Mouse (Mus musculus): Measurements from ENCODE around the gene Swt1. TPM values are rescaled to one million over a fixed set of nuclear protein-coding genes. Genes with fewer than 3 reads are reported as not detected.

Swt1 gene
- polyA plus RNA-seq, 2 experiments = 21.1 to 27.8 TPM

- H3K9me3 ChIP-seq (ENCODE audit: control insufficient read depth, low read length) = no peaks in the 10 kb centered on the region
- H3K4me2 ChIP-seq (replicated peaks; ENCODE audit: low read depth, low read length, severe bottlenecking) = no peak overlapping the region
- TF ChIP-seq POLR2A (IDR thresholded peaks at IDR 0.05; ENCODE audit: borderline replicate concordance, extremely low read depth, insufficient read depth, insufficient read length) = no peak
- DNase-seq (ENCODE audit: low spot score) = no peak
- no peak overlapping the region for H3K27ac ChIP-seq (replicated peaks; ENCODE audit: low read depth, low read length)
- no peak overlapping the region for H3K4me3 ChIP-seq (replicated peaks; ENCODE audit: low read length)
- no peaks in the 10 kb centered on the region for H3K4me1 ChIP-seq (ENCODE audit: control insufficient read depth, insufficient read depth, low read length)
- 87% methylated on average over 9 of the region's 9 CpGs for WGBS
- no peaks in the 10 kb centered on the region for H3K27me3 ChIP-seq (ENCODE audit: control insufficient read depth, insufficient read depth, low read length)
- peaks cover 39% of the 10 kb centered on the region for H3K36me3 ChIP-seq (ENCODE audit: control insufficient read depth, insufficient read depth, low read length)
- ATAC-seq (ENCODE audit: low FRiP score, low read depth) = no peak
- H3K9ac ChIP-seq (ENCODE audit: low read depth, low read length, severe bottlenecking) = no peak overlapping the region
Measured at GRCm38 (mm10) chr1:151461265-151461664, 33.0 kb upstream of the Swt1 start.

GRCm38 (mm10) chr1:151457087-151457486 is 28.8 kb upstream of the Swt1 start:
- Histone ChIP-seq H3K4me1 (ENCODE audit: control insufficient read depth, insufficient read depth, low read length) (no peaks in the 10 kb centered on the region), H3K36me3 (ENCODE audit: control insufficient read depth, insufficient read depth, low read length) (peaks cover 62% of the 10 kb centered on the region), H3K9ac (ENCODE audit: low read depth, low read length, severe bottlenecking) (no peak overlapping the region), H3K4me3 (replicated peaks; ENCODE audit: low read length) (no peak overlapping the region), H3K27me3 (ENCODE audit: control insufficient read depth, insufficient read depth, low read length) (no peaks in the 10 kb centered on the region), H3K9me3 (ENCODE audit: control insufficient read depth, low read length) (no peaks in the 10 kb centered on the region), H3K4me2 (replicated peaks; ENCODE audit: low read depth, low read length, severe bottlenecking) (no peak overlapping the region), H3K27ac (replicated peaks; ENCODE audit: low read depth, low read length) (no peak overlapping the region)
- TF ChIP-seq POLR2A (IDR thresholded peaks at IDR 0.05; ENCODE audit: borderline replicate concordance, extremely low read depth, insufficient read depth, insufficient read length) = no peak
- ATAC-seq (ENCODE audit: low FRiP score, low read depth) (no peak), DNase-seq (ENCODE audit: low spot score) (no peak)
- WGBS = 81% methylated on average over 5 of the region's 5 CpGs

- DNase-seq (ENCODE audit: low spot score) (no peak), ATAC-seq (ENCODE audit: low FRiP score, low read depth) (no peak)
- 97% methylated on average over 11 of the region's 11 CpGs for WGBS
- no peak overlapping the region for H3K4me2 ChIP-seq (replicated peaks; ENCODE audit: low read depth, low read length, severe bottlenecking)
- H3K9me3 ChIP-seq (ENCODE audit: control insufficient read depth, low read length) = no peaks in the 10 kb centered on the region
- no peaks in the 10 kb centered on the region for H3K27me3 ChIP-seq (ENCODE audit: control insufficient read depth, insufficient read depth, low read length)
- no peak overlapping the region for H3K4me3 ChIP-seq (replicated peaks; ENCODE audit: low read length)
- no peaks in the 10 kb centered on the region for H3K4me1 ChIP-seq (ENCODE audit: control insufficient read depth, insufficient read depth, low read length)
- peaks cover 68% of the 10 kb centered on the region for H3K36me3 ChIP-seq (ENCODE audit: control insufficient read depth, insufficient read depth, low read length)
- no peak for TF ChIP-seq POLR2A (IDR thresholded peaks at IDR 0.05; ENCODE audit: borderline replicate concordance, extremely low read depth, insufficient read depth, insufficient read length)
- H3K9ac ChIP-seq (ENCODE audit: low read depth, low read length, severe bottlenecking) = no peak overlapping the region
- no peak overlapping the region for H3K27ac ChIP-seq (replicated peaks; ENCODE audit: low read depth, low read length)
Measured at GRCm38 (mm10) chr1:151451946-151452345, 23.7 kb upstream of the Swt1 start.

- Histone ChIP-seq H3K9ac (ENCODE audit: low read depth, low read length, severe bottlenecking) (no peak overlapping the region), H3K4me2 (replicated peaks; ENCODE audit: low read depth, low read length, severe bottlenecking) (no peak overlapping the region), H3K4me1 (ENCODE audit: control insufficient read depth, insufficient read depth, low read length) (no peaks in the 10 kb centered on the region), H3K9me3 (ENCODE audit: control insufficient read depth, low read length) (no peaks in the 10 kb centered on the region), H3K27ac (replicated peaks; ENCODE audit: low read depth, low read length) (no peak overlapping the region), H3K27me3 (ENCODE audit: control insufficient read depth, insufficient read depth, low read length) (no peaks in the 10 kb centered on the region), H3K36me3 (ENCODE audit: control insufficient read depth, insufficient read depth, low read length) (peaks cover 73% of the 10 kb centered on the region), H3K4me3 (replicated peaks; ENCODE audit: low read length) (no peak overlapping the region)
- no peak for DNase-seq (ENCODE audit: low spot score)
- ATAC-seq (ENCODE audit: low FRiP score, low read depth) = no peak
- 100% methylated on average over 1 of the region's 2 CpGs for WGBS
- TF ChIP-seq POLR2A (IDR thresholded peaks at IDR 0.05; ENCODE audit: borderline replicate concordance, extremely low read depth, insufficient read depth, insufficient read length) = no peak
Measured at GRCm38 (mm10) chr1:151450851-151451250, 22.6 kb upstream of the Swt1 start.

GRCm38 (mm10) chr1:151449866-151450265 is 21.6 kb upstream of the Swt1 start:
- H3K4me2 ChIP-seq (replicated peaks; ENCODE audit: low read depth, low read length, severe bottlenecking) = no peak overlapping the region
- no peaks in the 10 kb centered on the region for H3K4me1 ChIP-seq (ENCODE audit: control insufficient read depth, insufficient read depth, low read length)
- 93% methylated on average over 10 of the region's 10 CpGs for WGBS
- no peaks in the 10 kb centered on the region for H3K9me3 ChIP-seq (ENCODE audit: control insufficient read depth, low read length)
- H3K27me3 ChIP-seq (ENCODE audit: control insufficient read depth, insufficient read depth, low read length) = no peaks in the 10 kb centered on the region
- ATAC-seq (ENCODE audit: low FRiP score, low read depth) = no peak
- no peak overlapping the region for H3K9ac ChIP-seq (ENCODE audit: low read depth, low read length, severe bottlenecking)
- H3K36me3 ChIP-seq (ENCODE audit: control insufficient read depth, insufficient read depth, low read length) = peaks cover 82% of the 10 kb centered on the region
- DNase-seq (ENCODE audit: low spot score) = no peak
- H3K27ac ChIP-seq (replicated peaks; ENCODE audit: low read depth, low read length) = no peak overlapping the region
- no peak for TF ChIP-seq POLR2A (IDR thresholded peaks at IDR 0.05; ENCODE audit: borderline replicate concordance, extremely low read depth, insufficient read depth, insufficient read length)
- H3K4me3 ChIP-seq (replicated peaks; ENCODE audit: low read length) = no peak overlapping the region

DNA sequence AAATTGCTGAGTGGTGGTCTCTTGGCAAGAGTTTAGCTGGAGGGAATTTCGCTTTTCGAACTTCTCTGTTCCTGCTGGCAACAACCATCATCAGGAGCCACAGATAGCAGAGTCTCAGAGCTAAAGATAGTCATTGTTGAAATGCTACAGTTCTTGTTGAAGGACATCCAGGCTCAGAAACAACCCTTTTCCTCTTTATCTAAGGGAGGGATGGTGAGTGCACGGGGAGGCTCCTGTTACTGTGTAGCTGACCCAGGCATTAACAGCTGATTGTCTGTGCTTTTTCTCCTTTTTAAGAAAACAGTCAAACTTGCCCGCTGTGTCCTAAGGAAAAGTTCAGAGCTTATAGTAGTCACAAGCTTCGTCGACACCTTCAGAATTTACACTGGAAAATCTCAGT is 7.2 kb upstream of the Swt1 start:
- no peaks in the 10 kb centered on the region for H3K4me1 ChIP-seq (ENCODE audit: control insufficient read depth, insufficient read depth, low read length)
- H3K9me3 ChIP-seq (ENCODE audit: control insufficient read depth, low read length) = no peaks in the 10 kb centered on the region
- H3K4me3 ChIP-seq (replicated peaks; ENCODE audit: low read length) = no peak overlapping the region
- H3K4me2 ChIP-seq (replicated peaks; ENCODE audit: low read depth, low read length, severe bottlenecking) = no peak overlapping the region
- ATAC-seq (ENCODE audit: low FRiP score, low read depth) (no peak), DNase-seq (ENCODE audit: low spot score) (no peak)
- 91% methylated on average over 6 of the region's 6 CpGs for WGBS
- TF ChIP-seq POLR2A (IDR thresholded peaks at IDR 0.05; ENCODE audit: borderline replicate concordance, extremely low read depth, insufficient read depth, insufficient read length) = no peak
- H3K36me3 ChIP-seq (ENCODE audit: control insufficient read depth, insufficient read depth, low read length) = peaks cover 55% of the 10 kb centered on the region
- H3K9ac ChIP-seq (ENCODE audit: low read depth, low read length, severe bottlenecking) = no peak overlapping the region
- H3K27ac ChIP-seq (replicated peaks; ENCODE audit: low read depth, low read length) = no peak overlapping the region
- H3K27me3 ChIP-seq (ENCODE audit: control insufficient read depth, insufficient read depth, low read length) = no peaks in the 10 kb centered on the region

Data from limb, embryonic 14.5 days (tissue).